Mouse (Mus musculus) liver, postnatal 0 days (tissue): ENCODE results near the gene Npnt.

ENCODE experiments used
- CTCF ChIP-seq: sonication (generic); IDR thresholded peaks from 2 replicates; pipeline ENCODE4 v1.5.1; 2016; ENCODE audit warnings: antibody characterized with exemption, low read depth
- EP300 ChIP-seq: IDR thresholded peaks from 2 replicates; pipeline ENCODE4 v1.6.1; 2016; ENCODE audit warnings: antibody characterized with exemption, low read depth, mild to moderate bottlenecking

GRCm38 (mm10) chr3:132856651-132857050 lies 93.4 kb downstream of the Npnt start:
- TF ChIP-seq EP300 (no peak), CTCF (no peak)
